Mouse (Mus musculus) embryonic facial prominence, embryonic 15.5 days (tissue): ENCODE results near the gene Ap2a1. TPM values are rescaled to one million over a fixed set of nuclear protein-coding genes. Genes with fewer than 3 reads are reported as not detected.

ENCODE experiments used
- ATAC-seq: fragments of 200-750 bp; cut with Nextera tagmentation; 2 replicates; pipeline ENCODE4 v1.8.0; 2017; ENCODE audit warnings: low read depth, moderate TSS enrichment; ENCODE audit not compliant: insufficient number of reproducible peaks, low FRiP score, low TSS enrichment
- H3K27ac ChIP-seq: fragments of 300-500 bp; sonication (generic); replicated peaks from 2 replicates; pipeline ENCODE4 v1.5.1; 2015; ENCODE audit warnings: mild to moderate bottlenecking, inconsistent platforms
- H3K27me3 ChIP-seq: fragments of 300-500 bp; sonication (generic); 2 replicates; pipeline ENCODE4 v1.6.1; 2015; ENCODE audit warnings: inconsistent platforms
- H3K36me3 ChIP-seq: fragments of 300-500 bp; sonication (generic); 2 replicates; pipeline ENCODE4 v1.6.1; 2015; ENCODE audit warnings: mild to moderate bottlenecking, inconsistent platforms
- H3K4me1 ChIP-seq: fragments of 300-500 bp; sonication (generic); 2 replicates; pipeline ENCODE4 v1.6.1; 2015; ENCODE audit warnings: inconsistent platforms
- H3K4me2 ChIP-seq: fragments of 300-500 bp; sonication (generic); replicated peaks from 2 replicates; pipeline ENCODE4 v1.6.1; 2015; ENCODE audit warnings: mild to moderate bottlenecking, inconsistent platforms
- H3K4me3 ChIP-seq: fragments of 300-500 bp; sonication (generic); replicated peaks from 2 replicates; pipeline ENCODE4 v1.5.1; 2015; ENCODE audit warnings: mild to moderate bottlenecking, inconsistent platforms
- H3K9ac ChIP-seq: fragments of 300-500 bp; sonication (generic); 2 replicates; pipeline ENCODE4 v1.6.1; 2015; ENCODE audit warnings: inconsistent platforms
- H3K9me3 ChIP-seq: fragments of 300-500 bp; sonication (generic); replicated peaks from 2 replicates; pipeline ENCODE4 v1.6.1; 2016; ENCODE audit warnings: inconsistent platforms
- WGBS: fragments of 180-500 bp; shearing (Covaris S2); methylation state at CpG from one replicate; pipeline ENCODE4 v1.1.7; 2015; 5-methylcytosine and 5-hydroxymethylcytosine counted together
- polyA plus RNA-seq: library from polyadenylated mRNA; unstranded; fragments of >200 nt; fragmentation: Nextera tagmentation; extraction: Ambion mirVana; gene quantifications from 2 replicates; pipeline ENCODE4 v1.2.1, GENCODE M21; 2015

Ap2a1 gene
- polyA plus RNA-seq, 1 experiment from 2014 or later, result 76.2 TPM

- Histone ChIP-seq H3K27me3 (no peaks in the 10 kb centered on the region), H3K4me3 (no peak overlapping the region), H3K4me2 (no peak overlapping the region), H3K36me3 (peaks cover 56% of the 10 kb centered on the region), H3K27ac (no peak overlapping the region; the same call in 1 of the 2 replicates), H3K9ac (no peak overlapping the region), H3K4me1 (peaks cover 65% of the 10 kb centered on the region), H3K9me3 (no peaks in the 10 kb centered on the region)
- no peak for ATAC-seq
- 86% methylated on average over 11 of the region's 11 CpGs for WGBS
Observed at GRCm38 (mm10) chr7:44863982-44864494, 65.3 kb downstream of the Ap2a1 start.

DNA sequence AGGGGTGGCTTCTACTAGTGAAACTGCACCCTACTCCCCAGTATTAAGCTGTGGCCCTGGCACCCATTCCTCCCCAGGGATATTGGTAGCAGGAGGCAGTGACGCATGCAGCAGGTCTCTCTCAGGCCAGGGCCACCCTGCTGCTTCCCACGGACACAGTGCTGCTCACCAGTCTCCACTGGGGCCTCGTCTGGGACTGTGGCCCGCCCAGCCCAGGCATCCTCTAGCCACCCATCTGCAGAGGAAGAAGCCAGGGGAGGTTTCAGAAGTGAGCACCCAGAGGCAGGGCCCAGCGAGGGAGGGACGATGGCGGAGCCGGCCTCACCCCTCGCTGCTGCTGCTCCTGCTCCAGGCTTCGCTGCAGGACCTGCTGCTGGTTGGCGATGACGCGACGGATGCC, 66.1 kb downstream of the Ap2a1 start:
- no peak for ATAC-seq
- Histone ChIP-seq H3K4me3 (no peak overlapping the region), H3K9me3 (no peaks in the 10 kb centered on the region), H3K9ac (no peak overlapping the region), H3K4me1 (peaks cover 71% of the 10 kb centered on the region), H3K36me3 (peaks cover 56% of the 10 kb centered on the region), H3K4me2 (no peak overlapping the region), H3K27me3 (no peaks in the 10 kb centered on the region), H3K27ac (no peak overlapping the region)
- 80% methylated on average over 14 of the region's 14 CpGs for WGBS

GRCm38 (mm10) chr7:44862434-44862833, 66.9 kb downstream of the Ap2a1 start:
- Histone ChIP-seq H3K4me3 (no peak overlapping the region), H3K36me3 (peaks cover 56% of the 10 kb centered on the region), H3K9ac (no peak overlapping the region), H3K9me3 (no peaks in the 10 kb centered on the region), H3K27me3 (no peaks in the 10 kb centered on the region), H3K4me2 (no peak overlapping the region), H3K27ac (no peak overlapping the region), H3K4me1 (peaks cover 71% of the 10 kb centered on the region)
- 76% methylated on average over 8 of the region's 8 CpGs for WGBS
- ATAC-seq, result no peak

- no peak overlapping the region for H3K4me3 ChIP-seq
- no peak overlapping the region for H3K4me2 ChIP-seq
- H3K4me1 ChIP-seq, result peaks cover 68% of the 10 kb centered on the region
- no peak overlapping the region for H3K9ac ChIP-seq
- WGBS, result 70% methylated on average over 14 of the region's 14 CpGs
- no peak for ATAC-seq
- H3K36me3 ChIP-seq, result peaks cover 56% of the 10 kb centered on the region
- H3K27ac ChIP-seq, result peak overlapping the region; percentile 58; the same call in 1 of the 2 replicates
- H3K27me3 ChIP-seq, result no peaks in the 10 kb centered on the region
- H3K9me3 ChIP-seq, result no peaks in the 10 kb centered on the region
Observed at GRCm38 (mm10) chr7:44861429-44861816, 67.9 kb downstream of the Ap2a1 start.

GRCm38 (mm10) chr7:44860576-44861428, 68.5 kb downstream of the Ap2a1 start:
- peaks cover 68% of the 10 kb centered on the region for H3K4me1 ChIP-seq
- no peak for ATAC-seq

DNA sequence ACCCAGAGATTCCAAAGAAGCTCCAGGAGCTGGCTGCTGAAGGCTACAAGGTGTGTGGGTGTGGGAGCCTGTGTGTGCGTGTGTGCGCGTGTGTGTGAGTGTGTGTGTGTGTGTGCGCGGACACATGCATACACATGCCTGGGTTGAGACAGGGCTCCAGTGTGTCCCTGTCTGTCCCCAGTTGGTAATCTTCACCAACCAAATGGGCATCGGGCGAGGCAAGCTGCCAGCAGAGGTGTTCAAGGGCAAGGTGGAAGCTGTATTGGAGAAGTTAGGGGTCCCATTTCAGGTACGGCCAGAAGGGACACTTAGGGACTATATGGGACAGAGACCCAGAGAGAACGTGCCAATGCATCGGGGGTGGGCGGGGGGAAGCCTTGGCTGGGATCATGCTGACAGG, 69.4 kb downstream of the Ap2a1 start:
- no peak overlapping the region for H3K27ac ChIP-seq
- ATAC-seq, result no peak
- peaks cover 68% of the 10 kb centered on the region for H3K4me1 ChIP-seq
- 89% methylated on average over 11 of the region's 11 CpGs for WGBS
- no peak overlapping the region for H3K4me3 ChIP-seq
- H3K9ac ChIP-seq, result no peak overlapping the region
- H3K9me3 ChIP-seq, result no peaks in the 10 kb centered on the region
- no peaks in the 10 kb centered on the region for H3K27me3 ChIP-seq
- peaks cover 43% of the 10 kb centered on the region for H3K36me3 ChIP-seq
- H3K4me2 ChIP-seq, result no peak overlapping the region

More at GRCm38 (mm10) chr7:44860576-44861428, 68.5 kb downstream of the Ap2a1 start:
- H3K4me2 ChIP-seq, result no peak overlapping the region
- H3K36me3 ChIP-seq, result peaks cover 52% of the 10 kb centered on the region
- H3K27ac ChIP-seq, result peak overlapping the region; percentile 58
- H3K4me3 ChIP-seq, result no peak overlapping the region
- H3K27me3 ChIP-seq, result no peaks in the 10 kb centered on the region
- no peak overlapping the region for H3K9ac ChIP-seq
- no peaks in the 10 kb centered on the region for H3K9me3 ChIP-seq
- 57% methylated on average over 22 of the region's 22 CpGs for WGBS

DNA sequence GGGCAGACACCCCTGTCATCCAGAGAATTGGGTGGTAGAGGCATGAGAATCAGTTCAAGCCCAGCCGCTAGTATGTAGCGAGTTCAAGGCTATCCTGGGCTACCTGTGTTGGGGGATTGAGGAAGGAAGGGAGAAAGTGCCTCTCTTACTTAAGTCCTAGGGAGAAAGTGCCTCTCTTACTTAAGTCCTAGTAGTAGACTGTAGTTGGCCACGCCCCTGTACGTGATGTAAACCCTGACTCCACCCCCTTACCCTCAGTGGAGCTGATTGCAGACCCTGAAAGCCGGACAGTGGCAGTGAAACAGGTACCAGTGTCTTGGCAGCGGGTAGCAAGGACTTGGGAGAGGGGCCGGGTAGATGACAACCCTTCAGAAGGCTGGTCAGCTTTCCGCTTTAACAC, 71.4 kb downstream of the Ap2a1 start:
- Histone ChIP-seq H3K4me2 (peak overlapping the region; percentile 93), H3K4me3 (peak overlapping the region; percentile 72), H3K4me1 (peaks cover 68% of the 10 kb centered on the region), H3K27me3 (no peaks in the 10 kb centered on the region), H3K27ac (peak overlapping the region; percentile 92; the same call in 1 of the 2 replicates), H3K9me3 (no peaks in the 10 kb centered on the region), H3K36me3 (peaks cover 26% of the 10 kb centered on the region), H3K9ac (peak overlapping the region; percentile 76)
- no peak for ATAC-seq
- WGBS, result 26% methylated on average over 8 of the region's 8 CpGs

DNA sequence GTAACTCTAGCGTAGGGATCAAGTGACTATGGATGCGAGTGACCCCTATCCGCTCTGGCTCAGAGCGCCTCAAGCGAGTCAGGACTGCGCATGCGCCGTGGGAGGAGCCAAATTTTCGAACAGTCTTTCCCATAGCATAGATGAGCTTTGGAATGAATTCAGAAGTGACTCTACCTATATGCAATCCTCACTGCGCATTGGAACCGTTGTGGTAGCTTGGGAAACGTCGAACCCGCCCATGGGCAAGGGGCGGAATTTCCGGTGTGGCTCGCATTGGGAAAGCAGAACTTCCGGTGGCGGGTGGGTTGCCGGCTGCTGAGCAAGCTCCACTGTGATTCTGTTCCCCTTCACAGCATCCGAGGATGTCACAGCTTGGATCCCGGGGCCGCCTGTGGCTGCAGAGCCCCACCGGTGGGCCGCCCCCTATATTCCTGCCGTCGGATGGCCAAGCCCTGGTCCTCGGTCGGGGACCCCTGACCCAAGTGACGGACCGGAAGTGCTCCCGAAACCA, 72.2 kb downstream of the Ap2a1 start, which contains the start of gene Pnkp:
TSS of gene Pnkp (plus strand) at position 98 of the 511 bp plus-strand sequence.
- peak; percentile 61 for ATAC-seq
- peaks cover 76% of the 10 kb centered on the region for H3K4me1 ChIP-seq
- peaks cover 21% of the 10 kb centered on the region for H3K36me3 ChIP-seq
- H3K4me2 ChIP-seq, result peak within 1 kb of the TSS; percentile 93
- H3K9me3 ChIP-seq, result no peaks in the 10 kb centered on the region
- peak within 1 kb of the TSS; percentile 76 for H3K9ac ChIP-seq
- under 1% methylated on average over 32 of the region's 32 CpGs for WGBS
- no peaks in the 10 kb centered on the region for H3K27me3 ChIP-seq
- H3K4me3 ChIP-seq, result peak within 1 kb of the TSS; percentile 72
- H3K27ac ChIP-seq, result peak within 1 kb of the TSS; percentile 92

GRCm38 (mm10) chr7:44856265-44856916, 72.9 kb downstream of the Ap2a1 start:
- 60% methylated on average over 9 of the region's 9 CpGs for WGBS
- Histone ChIP-seq H3K9ac (no peak overlapping the region), H3K27me3 (no peaks in the 10 kb centered on the region), H3K27ac (peak overlapping the region; percentile 92), H3K9me3 (no peaks in the 10 kb centered on the region), H3K4me1 (peaks cover 78% of the 10 kb centered on the region), H3K4me2 (peak overlapping the region; percentile 93), H3K36me3 (peaks cover 14% of the 10 kb centered on the region), H3K4me3 (peak overlapping the region; percentile 72)
- no peak for ATAC-seq

DNA sequence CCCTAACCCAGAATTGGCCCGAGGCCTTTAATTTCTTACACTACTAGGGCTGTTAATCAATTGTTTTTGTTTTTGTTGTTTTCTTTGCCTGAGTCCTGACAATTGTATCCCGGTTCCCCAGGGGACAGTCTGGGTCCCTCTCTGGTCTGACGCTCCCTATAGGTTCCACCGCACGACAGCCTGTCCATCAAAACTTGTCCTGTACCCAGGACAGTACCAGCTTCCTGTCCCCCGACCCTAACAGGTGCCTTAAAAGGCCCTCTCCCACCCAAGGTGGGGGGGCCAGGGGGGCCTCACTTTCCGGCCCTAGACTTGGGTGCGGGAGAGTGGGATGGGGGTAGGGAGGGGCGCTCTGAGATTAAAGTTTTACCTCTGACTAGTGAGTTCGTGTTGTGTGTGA, 74.3 kb downstream of the Ap2a1 start:
- H3K9me3 ChIP-seq, result no peaks in the 10 kb centered on the region
- WGBS, result 37% methylated on average over 10 of the region's 10 CpGs
- peak overlapping the region; percentile 49 for H3K4me3 ChIP-seq
- no peaks in the 10 kb centered on the region for H3K27me3 ChIP-seq
- peak overlapping the region; percentile 95 for H3K27ac ChIP-seq
- peaks cover 13% of the 10 kb centered on the region for H3K36me3 ChIP-seq
- peak overlapping the region; percentile 50; the same call in 1 of the 2 replicates for H3K9ac ChIP-seq
- H3K4me1 ChIP-seq, result peaks cover 78% of the 10 kb centered on the region
- H3K4me2 ChIP-seq, result peak overlapping the region; percentile 91
- no peak for ATAC-seq
